Mouse (Mus musculus) megakaryocyte, embryonic 14.5 days (primary cell): ENCODE data around the gene Ptpn14. TPM values are rescaled to one million over a fixed set of nuclear protein-coding genes. Genes with fewer than 3 reads are reported as not detected.
"Not testable (repeated sequence)": the region's sequence is repeated elsewhere in the genome, so short reads cannot be mapped to it uniquely, and the experiment has no call there.

Experiments used
- H3K27me3 ChIP-seq: replicated peaks from 2 replicates; pipeline ENCODE3; 2012; ENCODE audit warnings: inconsistent platforms
- H3K36me3 ChIP-seq: replicated peaks from 2 replicates; pipeline ENCODE3; 2012; ENCODE audit warnings: low read length, inconsistent platforms, mixed read lengths
- H3K4me1 ChIP-seq: 2 replicates; pipeline ENCODE4 v1.6.1; 2012; ENCODE audit warnings: inconsistent platforms
- H3K4me3 ChIP-seq: replicated peaks from 2 replicates; pipeline ENCODE3; 2012; ENCODE audit warnings: moderate library complexity, mild to moderate bottlenecking, inconsistent platforms
- H3K9me3 ChIP-seq: 2 replicates; pipeline ENCODE4 v1.6.1; 2012; ENCODE audit warnings: inconsistent platforms
- FLI1 ChIP-seq: IDR thresholded peaks from 2 replicates; pipeline ENCODE4 v1.6.1; 2012; ENCODE audit warnings: low read length, inconsistent platforms, mixed read lengths
- GATA1 ChIP-seq: IDR thresholded peaks from 3 replicates; pipeline ENCODE4 v1.6.1; 2012; ENCODE audit warnings: mixed read lengths, low read length, inconsistent platforms, borderline replicate concordance
- polyA plus RNA-seq: library from polyadenylated mRNA; stranded (reverse); fragments of >175 nt; gene quantifications from 2 replicates; pipeline ENCODE4 v1.2.3, GENCODE M21; 2012; ENCODE audit warnings: low replicate concordance; ENCODE audit not compliant: insufficient read depth

Gene Ptpn14
- 0.15 and 0.39 TPM in 2 replicates for polyA plus RNA-seq

GRCm38 (mm10) chr1:189727884-189728783 lies at the start of gene Ptpn14:
Ptpn14 (plus strand) TSS chr1:189728268.
- peak within 1 kb of the TSS; percentile 74 for H3K4me3 ChIP-seq
- H3K27me3 ChIP-seq = peaks cover 66% of the 10 kb centered on the region
- peaks cover 10% of the 10 kb centered on the region; the same call in 1 of the 2 replicates for H3K4me1 ChIP-seq

DNA sequence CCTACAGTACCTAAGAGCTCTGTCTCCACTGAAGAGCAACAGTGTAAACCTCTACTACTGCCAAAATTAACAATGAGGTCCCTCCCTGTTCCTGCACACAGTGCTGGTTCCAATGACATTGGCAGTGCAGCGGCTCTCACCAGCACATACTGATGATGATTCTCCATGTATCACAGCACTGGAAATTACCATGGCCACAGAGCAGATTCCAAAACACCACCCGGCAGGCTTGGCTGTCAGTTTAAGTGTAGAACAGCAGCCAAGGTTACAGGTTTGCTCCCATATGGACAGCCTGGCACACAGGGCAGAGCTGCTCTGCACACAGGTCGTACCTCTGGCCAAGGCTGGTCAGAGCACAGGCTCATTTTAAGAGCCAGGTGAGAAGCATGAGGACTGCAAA lies 48.5 kb upstream of the Ptpn14 start:
- TF ChIP-seq FLI1 (no peak), GATA1 (no peak)
- H3K9me3 ChIP-seq = no peaks in the 10 kb centered on the region
- peaks cover 87% of the 10 kb centered on the region for H3K36me3 ChIP-seq
- peaks cover 5% of the 10 kb centered on the region; the same call in 1 of the 2 replicates for H3K4me1 ChIP-seq
- no peak overlapping the region for H3K4me3 ChIP-seq
- no peaks in the 10 kb centered on the region for H3K27me3 ChIP-seq

More at GRCm38 (mm10) chr1:189727884-189728783, at the start of gene Ptpn14:
- TF ChIP-seq GATA1 = no peak
- TF ChIP-seq FLI1 = no peak
- Histone ChIP-seq H3K9me3 (no peaks in the 10 kb centered on the region), H3K36me3 (no peaks in the 10 kb centered on the region)

DNA sequence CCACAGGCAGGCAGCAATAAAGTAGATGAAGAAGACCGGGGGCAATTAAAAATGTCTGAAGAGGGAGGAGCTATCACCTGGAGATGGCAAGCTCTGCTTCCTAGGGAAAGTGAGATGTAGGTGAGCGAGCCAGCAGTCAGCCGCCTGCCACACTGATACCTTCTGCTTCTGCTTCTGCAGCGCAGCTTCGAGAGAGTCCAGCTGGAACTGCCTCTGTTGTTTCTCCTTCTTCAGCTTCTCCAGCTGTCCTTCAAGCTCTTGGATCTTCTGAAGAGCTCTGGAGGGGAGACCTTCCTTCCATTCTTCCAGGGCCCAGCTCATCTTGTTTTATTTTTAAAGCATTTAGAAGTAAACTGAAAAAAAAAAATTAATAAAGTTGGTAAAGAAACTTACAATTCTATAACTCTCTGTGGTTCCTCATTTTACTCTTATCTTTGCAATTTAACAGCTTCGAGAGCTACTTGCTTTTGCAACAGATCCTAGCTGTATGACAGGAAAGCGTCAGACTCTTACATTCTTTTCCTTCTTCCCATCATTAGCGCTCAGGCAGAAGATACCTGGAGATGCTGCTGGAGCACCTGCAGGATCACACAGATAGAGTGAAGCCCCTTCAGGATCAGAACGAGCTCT lies 43.2 kb upstream of the Ptpn14 start:
- H3K27me3 ChIP-seq = no peaks in the 10 kb centered on the region
- H3K36me3 ChIP-seq = peaks cover 60% of the 10 kb centered on the region
- peaks cover 35% of the 10 kb centered on the region for H3K4me1 ChIP-seq
- TF ChIP-seq FLI1 (no peak), GATA1 (no peak)
- no peak overlapping the region for H3K4me3 ChIP-seq
- no peaks in the 10 kb centered on the region for H3K9me3 ChIP-seq

GRCm38 (mm10) chr1:189686025-189686424 lies 42.0 kb upstream of the Ptpn14 start:
- Histone ChIP-seq H3K9me3 (no peaks in the 10 kb centered on the region), H3K36me3 (peaks cover 48% of the 10 kb centered on the region), H3K27me3 (no peaks in the 10 kb centered on the region), H3K4me3 (no peak overlapping the region), H3K4me1 (peaks cover 42% of the 10 kb centered on the region)
- no peak for TF ChIP-seq GATA1
- no peak for TF ChIP-seq FLI1

DNA sequence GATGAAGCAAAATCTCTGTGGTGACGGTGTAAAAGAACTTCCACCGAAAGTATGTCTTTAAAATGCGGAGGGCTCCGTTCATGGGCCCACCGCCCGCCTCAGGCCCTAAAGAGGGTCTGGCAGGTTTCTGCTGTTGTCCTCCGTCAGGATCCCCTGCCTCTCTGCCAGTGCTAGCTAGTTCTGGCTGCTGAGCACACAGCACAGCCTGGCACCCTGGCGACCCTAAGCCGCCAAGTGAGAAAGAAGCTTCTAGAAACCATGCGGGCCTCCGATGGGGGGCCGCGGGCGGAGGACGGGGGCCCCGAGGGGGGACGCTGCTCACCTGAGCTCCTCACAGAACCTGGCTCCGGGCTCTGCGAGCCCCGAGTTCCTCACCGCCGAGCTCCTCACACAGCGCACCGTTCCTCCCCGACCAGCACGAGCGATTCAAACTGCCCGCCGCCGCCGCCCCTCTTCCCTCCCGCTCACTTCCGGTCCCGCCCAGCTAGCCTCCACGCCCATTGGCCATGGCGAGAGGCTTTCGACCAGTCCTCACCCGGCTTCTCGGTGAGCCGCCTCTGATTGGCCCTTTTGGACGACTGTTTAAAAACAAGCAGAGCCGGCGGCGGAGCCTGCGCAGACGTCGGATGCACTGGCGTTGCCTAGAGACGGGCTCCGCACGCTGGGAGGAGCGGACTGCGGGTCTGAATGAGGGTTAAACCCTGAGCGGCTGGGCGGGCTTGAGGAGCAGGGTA lies 40.2 kb upstream of the Ptpn14 start, which contains the start of gene Cenpf:
Cenpf (minus strand) TSS at position 433 of the 734 bp plus-strand sequence.
- H3K36me3 ChIP-seq = peaks cover 30% of the 10 kb centered on the region
- H3K4me3 ChIP-seq = peak within 1 kb of the TSS; percentile 95
- peaks cover 47% of the 10 kb centered on the region for H3K4me1 ChIP-seq
- 0 out of 2 replicates have a peak, but pooled peaks cover 4% of the 10 kb centered on the region for H3K9me3 ChIP-seq
- TF ChIP-seq GATA1 = no peak
- peak; percentile 99; the same call in 1 of the 2 replicates for TF ChIP-seq FLI1
- peaks cover 2% of the 10 kb centered on the region for H3K27me3 ChIP-seq

GRCm38 (mm10) chr1:189688388-189688750 lies 39.7 kb upstream of the Ptpn14 start:
- Histone ChIP-seq H3K27me3 (peaks cover 2% of the 10 kb centered on the region), H3K4me1 (peaks cover 47% of the 10 kb centered on the region), H3K4me3 (peak overlapping the region; percentile 95), H3K9me3 (0 out of 2 replicates have a peak, but pooled peaks cover 4% of the 10 kb centered on the region), H3K36me3 (peaks cover 25% of the 10 kb centered on the region)
- no peak for TF ChIP-seq GATA1
- TF ChIP-seq FLI1 = no peak

DNA sequence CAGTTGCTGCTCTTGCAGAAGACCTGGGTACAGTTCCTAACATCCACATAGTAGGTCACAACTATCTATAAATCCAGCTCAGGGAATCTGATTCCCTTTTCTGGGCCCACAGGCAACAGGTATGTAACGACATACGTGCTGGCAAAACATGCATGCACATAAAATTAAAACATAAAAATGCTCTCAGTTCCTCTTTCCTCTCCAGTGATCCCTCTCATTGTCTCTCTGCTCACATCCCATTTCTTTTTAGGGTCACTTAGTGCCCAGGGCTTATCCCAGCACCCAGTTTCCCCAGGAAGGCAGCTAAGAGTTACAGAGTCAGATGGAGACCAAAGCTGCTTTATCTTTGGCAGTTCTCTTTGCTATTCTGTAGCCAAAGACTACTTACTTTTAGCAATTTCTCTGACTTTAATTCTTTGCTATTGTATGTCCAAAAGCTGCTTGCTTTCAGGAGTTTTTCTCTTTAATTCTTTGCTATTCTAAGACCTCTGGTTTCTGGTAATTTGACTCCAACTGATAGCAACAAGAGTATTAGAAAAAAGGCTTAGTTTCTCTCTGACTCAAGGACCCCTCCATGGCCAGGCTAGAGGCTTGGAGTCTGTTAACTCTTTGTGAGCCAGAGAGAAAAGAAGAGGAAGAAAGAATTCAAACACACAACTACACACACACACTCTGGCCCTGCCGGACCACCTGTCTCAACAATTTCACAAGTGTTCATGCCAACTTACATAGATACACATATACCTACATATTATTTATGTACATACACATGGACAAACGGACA lies 38.8 kb upstream of the Ptpn14 start:
- Histone ChIP-seq H3K4me1 (peaks cover 54% of the 10 kb centered on the region), H3K9me3 (peaks cover 10% of the 10 kb centered on the region), H3K36me3 (peaks cover 16% of the 10 kb centered on the region), H3K4me3 (peak overlapping the region; percentile 95), H3K27me3 (peaks cover 2% of the 10 kb centered on the region)
- TF ChIP-seq FLI1 (no peak), GATA1 (no peak)

DNA sequence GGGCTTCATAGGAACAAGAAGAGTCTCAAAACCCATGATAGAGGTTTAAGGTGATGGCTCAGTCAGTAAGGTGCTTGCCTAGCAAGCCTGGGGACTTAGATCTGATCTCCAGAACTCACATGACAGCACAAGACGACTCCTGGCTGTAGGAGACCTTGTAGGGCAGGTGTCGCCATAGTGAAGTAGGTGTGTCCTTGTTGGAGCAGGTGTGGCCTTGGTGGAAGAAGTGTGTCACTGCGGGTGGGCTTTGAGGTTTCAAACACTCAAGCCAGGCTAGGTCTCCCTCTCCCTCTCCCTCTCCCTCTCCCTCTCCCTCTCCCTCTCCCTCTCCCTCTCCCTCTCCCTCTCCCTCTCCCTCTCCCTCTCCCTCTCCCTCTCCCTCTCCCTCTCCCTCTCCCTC lies 35.6 kb upstream of the Ptpn14 start:
- peak overlapping the region; percentile 47 for H3K4me3 ChIP-seq
- H3K4me1 ChIP-seq = peaks cover 63% of the 10 kb centered on the region
- not testable (repeated sequence) for H3K27me3 ChIP-seq, H3K36me3 ChIP-seq
- H3K9me3 ChIP-seq = peaks cover 12% of the 10 kb centered on the region

DNA sequence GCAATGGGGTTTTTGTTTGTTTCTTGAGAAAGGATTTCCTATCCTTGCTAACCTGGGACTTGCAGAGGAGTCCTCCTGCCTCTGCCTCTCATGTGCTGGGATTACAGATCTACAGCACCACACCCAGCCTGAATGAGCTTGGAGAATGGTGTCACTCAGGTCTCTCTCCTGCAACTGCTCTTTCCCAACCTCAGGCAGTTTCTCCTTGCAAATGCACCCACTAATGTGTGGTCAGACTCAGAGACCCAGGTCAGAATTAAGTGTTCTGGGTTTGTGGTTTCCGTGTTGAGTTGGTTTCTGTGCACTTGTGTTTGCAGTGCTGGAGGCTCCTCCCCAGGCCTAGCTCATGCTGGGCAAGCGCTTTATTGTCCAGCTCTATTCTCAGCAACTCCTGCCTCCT lies 33.7 kb upstream of the Ptpn14 start:
- Histone ChIP-seq H3K4me1 (peaks cover 56% of the 10 kb centered on the region), H3K9me3 (peaks cover 12% of the 10 kb centered on the region), H3K36me3 (no peaks in the 10 kb centered on the region), H3K27me3 (peaks cover 10% of the 10 kb centered on the region), H3K4me3 (peak overlapping the region; percentile 23)
- TF ChIP-seq FLI1 = no peak
- no peak for TF ChIP-seq GATA1
